Mouse (Mus musculus): ENCODE measurements around the gene Rnpep.

- TF ChIP-seq CTCF (IDR thresholded peaks at IDR 0.05; ENCODE audit: extremely low read depth, insufficient read depth, low read length), result no peak
- TF ChIP-seq POLR2A (IDR thresholded peaks at IDR 0.05; ENCODE audit: extremely low read depth, insufficient read depth, low read length), result no peak
Measured at GRCm38 (mm10) chr1:135263316-135263715, 20.6 kb downstream of the Rnpep start.
